Mouse (Mus musculus) megakaryocyte, embryonic 14.5 days (primary cell): Measurements from ENCODE around the gene Upp2.

Experiments used
- FLI1 ChIP-seq: IDR thresholded peaks from 2 replicates; pipeline ENCODE4 v1.6.1; 2012; ENCODE audit warnings: low read length, inconsistent platforms, mixed read lengths
- GATA1 ChIP-seq: IDR thresholded peaks from 3 replicates; pipeline ENCODE4 v1.6.1; 2012; ENCODE audit warnings: mixed read lengths, low read length, inconsistent platforms, borderline replicate concordance

- TF ChIP-seq GATA1 (no peak), FLI1 (no peak)
Measured at GRCm38 (mm10) chr2:58568841-58569645, 1.9 kb downstream of the Upp2 start.
